Mouse (Mus musculus) urinary bladder, adult 2 months (tissue): ENCODE data around the gene Hoxc12. TPM values are rescaled to one million over a fixed set of nuclear protein-coding genes. Genes with fewer than 3 reads are reported as not detected.
A peak's percentile ranks its signal among the peaks of the same experiment; 100 is the strongest.

ENCODE experiments used
- DNase-seq: peaks from one replicate; pipeline ENCODE4 v3.0.0; 2022; ENCODE audit warnings: low spot score
- polyA plus RNA-seq: library from polyadenylated mRNA; depleted of rRNA; stranded (reverse); fragments of >200 nt; gene quantifications from 2 replicates; pipeline ENCODE4 v1.2.3, GENCODE M21; 2012; rRNA removed

Gene Hoxc12
- not detected in 2 replicates for polyA plus RNA-seq

- DNase-seq: no peak
Measured at GRCm38 (mm10) chr15:102936279-102936972, at the start of gene Hoxc12. Hoxc12 (plus strand) TSS chr15:102936757.

GRCm38 (mm10) chr15:102895115-102895514 lies 41.4 kb upstream of the Hoxc12 start:
- DNase-seq: no peak

- no peak for DNase-seq
Measured at GRCm38 (mm10) chr15:102904946-102905345, 31.6 kb upstream of the Hoxc12 start.

GRCm38 (mm10) chr15:102909536-102909935 lies 27.0 kb upstream of the Hoxc12 start:
- DNase-seq: no peak

GRCm38 (mm10) chr15:102910038-102910437 lies 26.5 kb upstream of the Hoxc12 start:
- no peak for DNase-seq

- no peak for DNase-seq
Measured at GRCm38 (mm10) chr15:102910496-102911095, 26.0 kb upstream of the Hoxc12 start.

- no peak for DNase-seq
Measured at GRCm38 (mm10) chr15:102913038-102913585, 23.4 kb upstream of the Hoxc12 start.

GRCm38 (mm10) chr15:102917972-102918572 lies 18.5 kb upstream of the Hoxc12 start:
- DNase-seq: no peak

GRCm38 (mm10) chr15:102918611-102919265 lies 17.8 kb upstream of the Hoxc12 start:
- DNase-seq: no peak

GRCm38 (mm10) chr15:102919336-102920180 lies 17.0 kb upstream of the Hoxc12 start:
- no peak for DNase-seq

GRCm38 (mm10) chr15:102920619-102921018 lies 15.9 kb upstream of the Hoxc12 start:
- DNase-seq: no peak

GRCm38 (mm10) chr15:102921053-102922011 lies 15.2 kb upstream of the Hoxc12 start, which contains the start of gene Hoxc13:
Hoxc13 (plus strand) TSS chr15:102921103.
- DNase-seq: no peak

GRCm38 (mm10) chr15:102922012-102922362 lies 14.6 kb upstream of the Hoxc12 start:
- DNase-seq: peak; percentile 55

GRCm38 (mm10) chr15:102922636-102923500 lies 13.7 kb upstream of the Hoxc12 start:
- DNase-seq: no peak

GRCm38 (mm10) chr15:102927032-102927645 lies 9.4 kb upstream of the Hoxc12 start:
- DNase-seq: no peak

- DNase-seq: no peak
Measured at GRCm38 (mm10) chr15:102931706-102932358, 4.7 kb upstream of the Hoxc12 start.

GRCm38 (mm10) chr15:102934438-102934837 lies 2.1 kb upstream of the Hoxc12 start:
- DNase-seq: no peak

- DNase-seq: no peak
Measured at GRCm38 (mm10) chr15:102934897-102935296, 1.7 kb upstream of the Hoxc12 start.
